Mouse (Mus musculus): ENCODE results near the gene Gm21900.
A peak's percentile ranks its signal among the peaks of the same experiment; 100 is the strongest.
"Not testable (repeated sequence)": the region's sequence is repeated elsewhere in the genome, so short reads cannot be mapped to it uniquely, and the experiment has no call there.

The Gm21900 gene

DNA sequence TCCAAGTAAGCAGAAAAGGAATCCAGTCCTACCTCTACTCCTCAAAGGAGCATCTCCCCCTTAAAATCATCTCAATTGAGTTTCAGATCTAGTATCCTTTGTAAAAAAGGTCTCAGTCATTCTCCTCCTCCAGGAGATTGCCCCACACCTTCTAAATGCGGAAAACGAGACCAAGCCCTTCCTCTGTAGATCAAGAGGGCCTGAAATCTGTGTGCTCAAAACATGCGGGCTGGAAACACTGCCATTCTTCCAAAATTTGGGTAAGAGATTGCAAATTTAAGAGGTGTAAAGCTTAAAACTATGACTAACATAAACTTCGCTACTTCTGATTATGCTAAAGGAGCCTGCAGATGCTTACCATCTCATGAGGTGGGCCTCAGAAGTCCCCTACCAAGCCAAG is at the start of gene Gm21900:
Gene Gm21900 (plus strand): TSS at position 301 of the 400 bp plus-strand sequence.
- DNase-seq (ENCODE audit: low spot score in 2 of 2) = not testable (repeated sequence)

DNA sequence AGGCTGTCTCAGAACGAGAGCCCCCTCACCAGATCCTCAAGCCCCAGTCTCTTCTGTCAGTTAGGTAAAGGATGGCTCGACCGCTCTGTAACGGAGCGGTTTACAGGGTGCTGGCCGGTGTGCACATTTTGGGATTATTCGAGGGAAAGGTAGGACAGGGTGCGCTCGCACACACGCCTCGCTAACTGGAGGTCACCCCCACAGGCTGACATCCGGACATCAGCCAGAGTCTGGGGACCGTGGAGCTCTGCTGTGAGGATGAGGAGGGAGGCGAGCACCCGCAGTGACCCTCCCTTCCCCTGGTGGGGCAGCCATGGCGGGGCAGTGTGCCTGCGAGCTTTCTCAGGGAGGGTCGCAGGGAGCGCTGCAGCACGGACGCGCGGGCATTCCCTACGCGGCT is 27.4 kb downstream of the Gm21900 start:
- peak in 1 of 2 experiments; percentile 6 for DNase-seq (ENCODE audit: low spot score in 2 of 2)
